Mouse (Mus musculus): ENCODE measurements at regions not wholly inside any gene's neighbourhood (a gene's known extent, or its start where the extent isn't known, plus 50 kb on each side); places are given as distances from the start of the nearest gene placed in this dataset.

DNA sequence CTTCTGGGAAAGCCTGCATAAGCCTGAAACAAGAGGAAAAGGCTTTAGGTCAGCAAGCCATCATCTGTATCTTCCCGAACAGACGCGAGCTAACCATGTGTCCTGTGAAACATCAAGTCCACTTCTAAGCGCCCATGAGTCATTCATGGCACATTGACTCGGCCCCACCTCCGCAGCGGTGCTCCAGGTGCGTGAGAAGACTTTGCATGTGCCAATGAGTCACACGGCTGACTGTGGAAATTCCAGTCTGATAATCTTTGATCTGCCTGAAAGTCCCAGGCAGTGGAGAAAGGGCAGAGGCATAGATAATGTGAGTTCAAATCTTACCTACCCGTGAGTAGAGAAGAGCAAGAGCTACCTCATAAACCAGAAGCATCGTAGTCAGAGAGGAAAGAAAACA lies 137.8 kb downstream of the Pfkfb3 start:
- H3K4me1 ChIP-seq (replicated peaks; ENCODE audit: control insufficient read depth, insufficient read depth, low read length): no peaks in the 10 kb centered on the region
- no peaks in the 10 kb centered on the region for H3K36me3 ChIP-seq (ENCODE audit: control insufficient read depth, insufficient read depth, low read length)
- H3K27me3 ChIP-seq (ENCODE audit: control insufficient read depth, insufficient read depth, low read length): no peaks in the 10 kb centered on the region
- no peaks in the 10 kb centered on the region for H3K9me3 ChIP-seq (ENCODE audit: control insufficient read depth, low read length)
- DNase-seq (ENCODE audit: low spot score) (no peak), ATAC-seq (replicated peaks; ENCODE audit: low FRiP score) (no peak)
- no peak overlapping the region for H3K4me2 ChIP-seq (ENCODE audit: low read depth, low read length, severe bottlenecking)
- H3K9ac ChIP-seq (ENCODE audit: low read length): no peak overlapping the region
- 93% methylated on average over 11 of the region's 11 CpGs for WGBS
- H3K27ac ChIP-seq (ENCODE audit: low read depth, low read length): no peak overlapping the region
- no peak overlapping the region for H3K4me3 ChIP-seq (ENCODE audit: low read depth, low read length)

DNA sequence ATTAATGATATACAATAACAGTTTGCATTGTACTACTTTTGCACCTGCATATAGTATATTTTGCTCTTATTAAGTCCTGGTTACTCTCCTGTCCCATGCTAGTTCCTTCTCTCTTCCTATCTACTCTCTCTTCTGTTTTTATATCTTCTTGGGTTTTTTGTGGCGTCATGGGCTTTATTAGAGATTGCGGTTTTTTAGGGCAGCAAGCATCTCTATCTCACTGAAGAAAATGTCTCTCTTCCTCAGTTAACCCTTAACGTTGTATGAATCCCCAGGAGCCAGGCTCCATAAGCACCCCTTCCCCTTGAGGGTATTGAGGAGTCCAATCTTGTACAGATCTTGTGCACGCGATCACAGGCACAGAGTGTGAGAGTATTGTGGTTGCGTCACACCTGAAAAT lies 141.4 kb downstream of the Pfkfb3 start:
- no peak for ATAC-seq (replicated peaks; ENCODE audit: low FRiP score)
- WGBS: 90% methylated on average over 6 of the region's 6 CpGs

DNA sequence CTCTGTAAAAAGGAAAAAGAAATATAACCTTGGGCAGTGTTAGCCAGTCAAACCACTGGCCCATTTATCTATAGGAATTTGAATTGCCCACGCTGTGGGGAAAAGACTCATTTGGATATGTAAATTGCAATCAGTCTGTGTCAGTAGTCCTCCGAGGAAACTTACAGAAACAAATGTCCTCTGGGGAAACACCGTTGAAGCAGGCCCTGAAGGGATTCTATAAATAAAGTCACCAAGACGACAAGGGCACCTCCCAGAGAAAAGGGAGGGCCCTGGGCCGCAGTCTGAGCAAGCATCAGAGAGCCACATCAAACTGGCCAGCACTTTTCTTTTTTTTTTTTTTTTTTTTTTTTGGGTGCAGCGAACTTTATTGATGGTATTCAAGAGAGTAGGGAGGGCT lies 145.4 kb downstream of the Pfkfb3 start:
- H3K27ac ChIP-seq (ENCODE audit: low read depth, low read length): no peak overlapping the region
- H3K27me3 ChIP-seq (ENCODE audit: control insufficient read depth, insufficient read depth, low read length): no peaks in the 10 kb centered on the region
- ATAC-seq (replicated peaks; ENCODE audit: low FRiP score) (no peak), DNase-seq (ENCODE audit: low spot score) (no peak)
- no peaks in the 10 kb centered on the region for H3K36me3 ChIP-seq (ENCODE audit: control insufficient read depth, insufficient read depth, low read length)
- no peak overlapping the region for H3K4me2 ChIP-seq (ENCODE audit: low read depth, low read length, severe bottlenecking)
- no peak overlapping the region for H3K9ac ChIP-seq (ENCODE audit: low read length)
- H3K4me3 ChIP-seq (ENCODE audit: low read depth, low read length): no peak overlapping the region
- H3K4me1 ChIP-seq (replicated peaks; ENCODE audit: control insufficient read depth, insufficient read depth, low read length): no peaks in the 10 kb centered on the region
- H3K9me3 ChIP-seq (ENCODE audit: control insufficient read depth, low read length): no peaks in the 10 kb centered on the region
- WGBS: 84% methylated on average over 5 of the region's 6 CpGs

More for the DNA sequence above, 141.4 kb downstream of the Pfkfb3 start:
- Histone ChIP-seq H3K4me2 (ENCODE audit: low read depth, low read length, severe bottlenecking) (no peak overlapping the region), H3K9me3 (ENCODE audit: control insufficient read depth, low read length) (no peaks in the 10 kb centered on the region), H3K4me3 (ENCODE audit: low read depth, low read length) (no peak overlapping the region), H3K4me1 (replicated peaks; ENCODE audit: control insufficient read depth, insufficient read depth, low read length) (no peaks in the 10 kb centered on the region), H3K27ac (ENCODE audit: low read depth, low read length) (no peak overlapping the region), H3K27me3 (ENCODE audit: control insufficient read depth, insufficient read depth, low read length) (no peaks in the 10 kb centered on the region), H3K36me3 (ENCODE audit: control insufficient read depth, insufficient read depth, low read length) (no peaks in the 10 kb centered on the region), H3K9ac (ENCODE audit: low read length) (no peak overlapping the region)
- DNase-seq (ENCODE audit: low spot score): no peak

DNA sequence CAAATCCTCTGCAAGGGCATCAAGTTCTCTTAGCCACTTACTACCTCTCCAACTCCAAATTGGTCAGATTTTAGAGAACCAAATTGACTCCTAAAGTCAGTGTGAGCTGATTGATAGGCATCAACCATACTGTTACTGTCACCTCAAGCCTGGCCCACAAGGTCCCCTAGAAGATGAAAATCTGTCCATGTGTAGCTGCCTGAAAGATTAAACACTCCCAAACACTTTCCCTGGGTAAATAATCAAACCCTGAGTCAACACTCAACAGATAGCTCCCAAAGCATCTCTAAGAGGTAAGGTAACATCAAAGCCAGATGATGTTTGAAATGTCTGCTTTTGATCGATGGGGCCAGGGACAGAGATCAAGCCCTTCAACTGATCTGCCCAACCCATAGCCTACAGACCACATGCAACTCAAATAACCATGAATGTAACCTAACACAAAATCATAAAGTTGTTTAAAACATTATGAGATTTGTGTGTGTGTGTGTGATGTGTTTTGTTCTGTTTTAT lies 147.7 kb downstream of the Pfkfb3 start:
- H3K27ac ChIP-seq (ENCODE audit: low read depth, low read length): no peak overlapping the region
- no peak overlapping the region for H3K4me2 ChIP-seq (ENCODE audit: low read depth, low read length, severe bottlenecking)
- H3K9me3 ChIP-seq (ENCODE audit: control insufficient read depth, low read length): no peaks in the 10 kb centered on the region
- no peaks in the 10 kb centered on the region for H3K36me3 ChIP-seq (ENCODE audit: control insufficient read depth, insufficient read depth, low read length)
- H3K4me3 ChIP-seq (ENCODE audit: low read depth, low read length): no peak overlapping the region
- no peak overlapping the region for H3K9ac ChIP-seq (ENCODE audit: low read length)
- 90% methylated on average over 1 of the region's 1 CpGs for WGBS
- ATAC-seq (replicated peaks; ENCODE audit: low FRiP score): no peak
- no peaks in the 10 kb centered on the region for H3K27me3 ChIP-seq (ENCODE audit: control insufficient read depth, insufficient read depth, low read length)
- DNase-seq (ENCODE audit: low spot score): no peak
- no peaks in the 10 kb centered on the region for H3K4me1 ChIP-seq (replicated peaks; ENCODE audit: control insufficient read depth, insufficient read depth, low read length)

DNA sequence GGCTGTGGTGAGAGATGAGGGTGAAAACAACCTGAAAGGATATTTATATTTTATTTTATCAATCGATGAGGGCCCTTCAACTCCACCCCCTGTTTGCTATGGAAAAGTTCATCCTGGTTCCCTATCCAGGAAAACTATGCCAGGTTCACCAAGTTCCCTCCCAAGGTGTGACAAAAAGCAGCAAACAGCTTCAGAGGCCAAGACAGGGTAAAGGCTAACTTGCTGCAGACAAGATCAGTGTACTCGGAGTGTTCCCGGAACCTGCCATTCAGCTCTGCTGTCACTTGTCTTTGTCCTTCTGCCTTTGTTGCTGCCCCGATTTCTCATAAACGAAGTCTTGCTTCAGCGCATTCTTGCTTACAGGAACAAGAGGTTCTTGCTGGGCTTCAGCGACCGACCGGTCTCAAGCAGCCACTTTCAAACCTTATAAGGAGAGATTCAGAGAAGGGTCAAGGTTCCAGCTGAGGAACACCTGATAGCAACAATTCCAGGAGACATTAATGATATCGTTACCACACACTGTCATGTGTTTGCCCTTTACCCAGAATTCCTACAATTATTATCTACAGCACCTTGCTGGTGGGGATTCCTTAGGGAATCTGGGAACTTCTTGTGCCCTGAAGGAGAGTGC lies 151.5 kb downstream of the Pfkfb3 start:
- H3K4me2 ChIP-seq (ENCODE audit: low read depth, low read length, severe bottlenecking): no peak overlapping the region
- ATAC-seq (replicated peaks; ENCODE audit: low FRiP score): no peak
- no peaks in the 10 kb centered on the region for H3K36me3 ChIP-seq (ENCODE audit: control insufficient read depth, insufficient read depth, low read length)
- H3K27me3 ChIP-seq (ENCODE audit: control insufficient read depth, insufficient read depth, low read length): no peaks in the 10 kb centered on the region
- H3K4me3 ChIP-seq (ENCODE audit: low read depth, low read length): no peak overlapping the region
- no peak for DNase-seq (ENCODE audit: low spot score)
- H3K4me1 ChIP-seq (replicated peaks; ENCODE audit: control insufficient read depth, insufficient read depth, low read length): no peaks in the 10 kb centered on the region
- H3K9me3 ChIP-seq (ENCODE audit: control insufficient read depth, low read length): no peaks in the 10 kb centered on the region
- 51% methylated on average over 10 of the region's 10 CpGs for WGBS
- H3K27ac ChIP-seq (ENCODE audit: low read depth, low read length): no peak overlapping the region
- H3K9ac ChIP-seq (ENCODE audit: low read length): no peak overlapping the region

DNA sequence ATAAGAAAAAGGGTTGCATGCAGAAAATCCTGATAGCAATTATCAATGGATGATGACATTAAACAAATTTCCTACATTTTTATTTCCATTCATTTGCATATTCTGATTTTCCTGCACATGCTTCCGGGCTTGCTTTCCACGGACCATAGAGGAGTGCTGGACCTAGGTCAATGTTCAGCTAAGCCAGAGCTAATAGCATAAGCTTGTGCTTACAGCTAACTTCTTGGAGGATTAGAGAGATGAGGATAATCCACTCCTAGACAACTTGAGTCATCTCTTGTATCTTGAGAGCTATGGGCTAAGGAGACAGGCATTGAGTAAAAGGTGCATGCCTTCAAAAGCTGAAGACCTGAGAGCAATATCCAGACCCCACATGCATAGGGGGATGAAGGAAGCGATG lies 154.5 kb downstream of the Pfkfb3 start:
- Histone ChIP-seq H3K9me3 (ENCODE audit: control insufficient read depth, low read length) (no peaks in the 10 kb centered on the region), H3K9ac (ENCODE audit: low read length) (no peak overlapping the region), H3K27ac (ENCODE audit: low read depth, low read length) (no peak overlapping the region), H3K27me3 (ENCODE audit: control insufficient read depth, insufficient read depth, low read length) (no peaks in the 10 kb centered on the region), H3K4me2 (ENCODE audit: low read depth, low read length, severe bottlenecking) (no peak overlapping the region), H3K4me1 (replicated peaks; ENCODE audit: control insufficient read depth, insufficient read depth, low read length) (no peaks in the 10 kb centered on the region), H3K36me3 (ENCODE audit: control insufficient read depth, insufficient read depth, low read length) (no peaks in the 10 kb centered on the region), H3K4me3 (ENCODE audit: low read depth, low read length) (no peak overlapping the region)
- no peak for ATAC-seq (replicated peaks; ENCODE audit: low FRiP score)
- DNase-seq (ENCODE audit: low spot score): no peak
- WGBS: 91% methylated on average over 3 of the region's 3 CpGs

DNA sequence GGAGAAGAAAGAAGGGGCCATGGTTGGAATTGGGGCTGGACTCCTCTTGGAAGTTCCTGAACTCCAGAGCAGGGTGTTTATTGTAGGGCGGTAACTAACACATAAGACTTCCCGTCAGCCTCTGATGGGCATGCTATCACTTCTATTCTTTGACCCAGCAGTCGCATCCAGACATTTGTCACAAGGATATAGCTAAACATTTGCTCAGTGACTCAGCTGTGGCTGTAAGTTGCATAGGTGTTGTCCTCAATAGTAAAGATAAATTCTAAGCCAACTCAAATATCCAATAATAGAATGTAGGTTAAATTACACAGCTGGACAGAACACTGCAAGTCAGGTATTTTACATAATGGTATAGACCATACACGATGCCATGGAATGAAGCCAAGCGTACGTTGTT lies 154.9 kb downstream of the Pfkfb3 start:
- Histone ChIP-seq H3K4me1 (replicated peaks; ENCODE audit: control insufficient read depth, insufficient read depth, low read length) (no peaks in the 10 kb centered on the region), H3K9me3 (ENCODE audit: control insufficient read depth, low read length) (no peaks in the 10 kb centered on the region), H3K27me3 (ENCODE audit: control insufficient read depth, insufficient read depth, low read length) (no peaks in the 10 kb centered on the region), H3K36me3 (ENCODE audit: control insufficient read depth, insufficient read depth, low read length) (no peaks in the 10 kb centered on the region), H3K4me3 (ENCODE audit: low read depth, low read length) (no peak overlapping the region), H3K4me2 (ENCODE audit: low read depth, low read length, severe bottlenecking) (no peak overlapping the region), H3K9ac (ENCODE audit: low read length) (no peak overlapping the region), H3K27ac (ENCODE audit: low read depth, low read length) (no peak overlapping the region)
- 91% methylated on average over 6 of the region's 6 CpGs for WGBS
- DNase-seq (ENCODE audit: low spot score) (no peak), ATAC-seq (replicated peaks; ENCODE audit: low FRiP score) (no peak)

DNA sequence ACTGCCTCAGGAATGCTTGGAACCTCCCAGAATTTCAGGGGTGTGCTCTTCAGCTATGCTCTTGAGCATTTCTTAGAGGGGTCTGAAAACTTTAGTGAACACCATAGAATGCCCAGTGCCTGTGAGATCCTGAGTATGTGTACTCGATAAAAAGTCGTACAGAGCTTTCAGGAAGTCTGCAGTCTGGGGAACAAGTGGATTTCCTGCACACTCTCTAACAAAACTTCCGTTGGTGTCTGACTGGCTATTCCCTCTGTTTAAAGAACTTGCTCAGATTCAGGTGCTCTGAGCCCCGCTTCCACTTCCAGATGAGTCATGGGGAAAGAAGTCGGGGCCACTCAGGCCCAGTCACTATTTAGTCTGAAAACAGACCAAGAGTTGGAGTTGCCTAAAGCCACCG lies 155.5 kb downstream of the Pfkfb3 start:
- Histone ChIP-seq H3K27me3 (ENCODE audit: control insufficient read depth, insufficient read depth, low read length) (no peaks in the 10 kb centered on the region), H3K9ac (ENCODE audit: low read length) (no peak overlapping the region), H3K27ac (ENCODE audit: low read depth, low read length) (no peak overlapping the region), H3K36me3 (ENCODE audit: control insufficient read depth, insufficient read depth, low read length) (no peaks in the 10 kb centered on the region), H3K4me3 (ENCODE audit: low read depth, low read length) (no peak overlapping the region), H3K4me2 (ENCODE audit: low read depth, low read length, severe bottlenecking) (no peak overlapping the region), H3K9me3 (ENCODE audit: control insufficient read depth, low read length) (no peaks in the 10 kb centered on the region), H3K4me1 (replicated peaks; ENCODE audit: control insufficient read depth, insufficient read depth, low read length) (no peaks in the 10 kb centered on the region)
- no peak for ATAC-seq (replicated peaks; ENCODE audit: low FRiP score)
- DNase-seq (ENCODE audit: low spot score): no peak
- 89% methylated on average over 6 of the region's 6 CpGs for WGBS

DNA sequence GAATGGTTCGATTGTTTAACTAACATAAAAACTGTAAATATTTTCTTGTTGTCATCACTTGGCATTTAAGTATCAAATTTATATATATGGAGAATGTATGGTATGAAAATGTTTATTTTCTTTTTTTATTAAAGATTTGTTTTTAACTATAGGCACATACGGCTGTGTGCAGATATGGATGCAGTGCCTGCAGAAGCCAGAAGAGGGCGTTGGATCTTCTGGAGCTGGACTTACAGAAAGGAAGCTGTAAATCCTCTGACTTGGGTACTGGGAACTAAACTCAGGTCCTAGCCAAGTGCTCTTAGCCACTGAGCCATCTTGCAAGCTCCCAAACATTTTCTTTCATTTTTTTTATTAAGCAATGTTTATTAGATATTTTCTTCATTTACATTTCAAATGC lies 157.0 kb downstream of the Pfkfb3 start:
- ATAC-seq (replicated peaks; ENCODE audit: low FRiP score) (no peak), DNase-seq (ENCODE audit: low spot score) (no peak)
- Histone ChIP-seq H3K36me3 (ENCODE audit: control insufficient read depth, insufficient read depth, low read length) (no peaks in the 10 kb centered on the region), H3K4me2 (ENCODE audit: low read depth, low read length, severe bottlenecking) (no peak overlapping the region), H3K9me3 (ENCODE audit: control insufficient read depth, low read length) (no peaks in the 10 kb centered on the region), H3K4me3 (ENCODE audit: low read depth, low read length) (no peak overlapping the region), H3K9ac (ENCODE audit: low read length) (no peak overlapping the region), H3K4me1 (replicated peaks; ENCODE audit: control insufficient read depth, insufficient read depth, low read length) (peaks cover 6% of the 10 kb centered on the region; the same call in 1 of the 2 replicates), H3K27me3 (ENCODE audit: control insufficient read depth, insufficient read depth, low read length) (no peaks in the 10 kb centered on the region), H3K27ac (ENCODE audit: low read depth, low read length) (no peak overlapping the region)
- WGBS: 87% methylated on average over 3 of the region's 3 CpGs
